Mouse (Mus musculus): ENCODE measurements at regions not wholly inside any gene's neighbourhood (a gene's known extent, or its start where the extent isn't known, plus 50 kb on each side); places are given as distances from the start of the nearest gene placed in this dataset.

DNA sequence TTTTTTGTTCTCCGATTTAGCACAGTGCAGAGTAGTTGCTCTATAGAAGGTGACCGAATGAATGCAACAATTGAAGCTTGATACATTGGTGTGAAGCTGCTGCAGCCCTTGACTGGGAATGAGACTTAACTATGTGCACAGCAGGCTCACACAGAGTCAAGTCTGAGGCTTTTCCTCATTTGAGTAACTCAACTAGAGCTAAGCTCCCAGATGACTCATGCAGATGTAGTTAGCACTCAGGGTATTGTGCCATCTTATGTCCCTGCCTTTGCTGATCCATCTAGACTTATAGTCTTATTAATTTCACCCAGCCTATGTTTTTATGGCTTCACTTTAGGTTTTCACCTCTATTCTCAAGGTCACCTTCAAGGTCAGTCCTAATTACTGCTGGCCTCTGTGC lies 152.8 kb upstream of the Pgrmc2 start:
- H3K27me3 ChIP-seq (replicated peaks): no peaks in the 10 kb centered on the region
- TF ChIP-seq SMC3 (IDR thresholded peaks at IDR 0.05; ENCODE audit: low read depth, low read length): no peak
- no peak for TF ChIP-seq CHD2 (IDR thresholded peaks at IDR 0.05; ENCODE audit: low read length)
- TF ChIP-seq ELF1 (IDR thresholded peaks at IDR 0.05; ENCODE audit: low read depth, low read length): no peak
- no peak for TF ChIP-seq ETS1 (conservative IDR thresholded peaks at IDR 0.05; ENCODE audit: low read depth, low read length)
- no peak for TF ChIP-seq PAX5 (IDR thresholded peaks at IDR 0.05; ENCODE audit: low read length)
- TF ChIP-seq TCF12 (IDR thresholded peaks at IDR 0.05; ENCODE audit: low read depth, low read length): no peak
- TF ChIP-seq ZNF384 (IDR thresholded peaks at IDR 0.05; ENCODE audit: low read depth, low read length): no peak
- TF ChIP-seq ZMIZ1 (IDR thresholded peaks at IDR 0.05; ENCODE audit: low read depth, low read length): no peak
- no peak for TF ChIP-seq TBP (conservative IDR thresholded peaks at IDR 0.05; ENCODE audit: low read depth, low read length)
- no peak for TF ChIP-seq JUN (IDR thresholded peaks at IDR 0.05; ENCODE audit: insufficient read depth, low read depth, low read length)
- H3K4me3 ChIP-seq (replicated peaks in 1 of 3; ENCODE audit: low read depth in 2 of 3, low read length in 2 of 3, poor library complexity in 1 of 3): no peak overlapping the region
- in situ Hi-C loops (cut with MboI; ENCODE audit: low pct_ligation_motif_present, low pct_unique_long_range_greater_than_20kb, low sequenced_read_pairs) (no loop called here), dilution Hi-C loops (cut with MboI; ENCODE audit: extremely low pct_ligation_motif_present, extremely low pct_unique_long_range_greater_than_20kb, low sequenced_read_pairs) (no loop called here)
- no peak for DNase-seq (ENCODE audit: extremely low read depth)
- H3K27ac ChIP-seq (ENCODE audit: insufficient read depth, low read depth): no peak overlapping the region
- peaks cover 7% of the 10 kb centered on the region in 2 experiments for H3K4me1 ChIP-seq (ENCODE audit: control insufficient read depth in 1 of 2, insufficient read depth in 2 of 2)
- H3K79me2 ChIP-seq (replicated peaks; ENCODE audit: control insufficient read depth, extremely low read depth, insufficient read depth, poor library complexity, severe bottlenecking): no peaks in the 10 kb centered on the region
- no peak overlapping the region for H3K9ac ChIP-seq (ENCODE audit: insufficient read depth, low read depth)
- no peaks in the 10 kb centered on the region for H3K36me3 ChIP-seq (replicated peaks in 1 of 2; ENCODE audit: control insufficient read depth in 1 of 2, insufficient read depth in 1 of 2, low read length in 1 of 2)
- 0 out of 2 replicates have a peak overlapping the region, but pooled peaks have one; percentile 22 for H3K4me2 ChIP-seq (ENCODE audit: insufficient read depth, low read depth, poor library complexity, severe bottlenecking)
- no peaks in the 10 kb centered on the region for H3K9me3 ChIP-seq (replicated peaks; ENCODE audit: low read length)

DNA sequence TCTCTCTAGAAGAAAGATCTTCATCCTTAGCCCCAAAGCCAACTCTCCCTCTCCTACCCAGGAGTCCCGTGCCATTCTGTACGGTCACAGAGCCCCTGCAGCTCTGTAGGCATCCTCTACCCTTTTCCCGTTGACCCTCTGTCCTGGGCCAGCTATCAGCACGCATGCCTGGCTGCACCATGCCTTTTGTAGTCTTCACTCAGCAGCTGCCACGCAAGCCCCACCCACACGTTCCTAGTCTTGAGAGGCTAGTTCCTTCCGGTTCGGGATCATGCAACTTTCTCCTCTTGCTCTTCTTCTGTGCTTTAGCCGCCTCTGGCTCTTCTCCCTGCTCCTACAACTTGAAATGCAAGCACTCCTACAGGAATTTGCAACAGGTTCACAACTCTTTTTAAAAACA lies 152.1 kb upstream of the Pgrmc2 start:
- H3K27me3 ChIP-seq (replicated peaks): no peaks in the 10 kb centered on the region
- peak overlapping the region; percentile 22 for H3K4me2 ChIP-seq (ENCODE audit: insufficient read depth, low read depth, poor library complexity, severe bottlenecking)
- H3K27ac ChIP-seq (ENCODE audit: insufficient read depth, low read depth): no peak overlapping the region
- H3K4me1 ChIP-seq (ENCODE audit: control insufficient read depth in 1 of 2, insufficient read depth in 2 of 2): peaks cover 7% of the 10 kb centered on the region in 2 experiments
- H3K9ac ChIP-seq (ENCODE audit: insufficient read depth, low read depth): no peak overlapping the region
- dilution Hi-C loops (cut with MboI; ENCODE audit: extremely low pct_ligation_motif_present, extremely low pct_unique_long_range_greater_than_20kb, low sequenced_read_pairs) (no loop called here), in situ Hi-C loops (cut with MboI; ENCODE audit: low pct_ligation_motif_present, low pct_unique_long_range_greater_than_20kb, low sequenced_read_pairs) (no loop called here)
- H3K79me2 ChIP-seq (replicated peaks; ENCODE audit: control insufficient read depth, extremely low read depth, insufficient read depth, poor library complexity, severe bottlenecking): no peaks in the 10 kb centered on the region
- H3K9me3 ChIP-seq (replicated peaks; ENCODE audit: low read length): no peaks in the 10 kb centered on the region
- DNase-seq (ENCODE audit: extremely low read depth): no peak
- TF ChIP-seq ZMIZ1 (IDR thresholded peaks at IDR 0.05; ENCODE audit: low read depth, low read length) (no peak), NRF1 (IDR thresholded peaks at IDR 0.05; ENCODE audit: low read depth, low read length) (peak; percentile 56; the same call in 1 of the 2 replicates), EP300 (IDR thresholded peaks at IDR 0.05; ENCODE audit: low read length) (no peak), E2F4 (IDR thresholded peaks at IDR 0.05; ENCODE audit: insufficient replicate concordance, low read depth, low read length) (no peak), ZNF384 (IDR thresholded peaks at IDR 0.05; ENCODE audit: low read depth, low read length) (no peak), UBTF (IDR thresholded peaks at IDR 0.05; ENCODE audit: low read depth, low read length) (no peak), CHD1 (IDR thresholded peaks at IDR 0.05; ENCODE audit: low read depth, low read length) (no peak)
- no peaks in the 10 kb centered on the region for H3K36me3 ChIP-seq (replicated peaks in 1 of 2; ENCODE audit: control insufficient read depth in 1 of 2, insufficient read depth in 1 of 2, low read length in 1 of 2)
- H3K4me3 ChIP-seq (replicated peaks in 1 of 3; ENCODE audit: low read depth in 2 of 3, low read length in 2 of 3, poor library complexity in 1 of 3): no peak overlapping the region

Data from CH12.LX (cell line).